Mouse (Mus musculus) heart, adult 2 months (tissue): ENCODE results near the gene E2f1.

ENCODE experiments used
- CTCF ChIP-seq: fragments of 200-600 bp; IDR thresholded peaks from 2 replicates; pipeline ENCODE4 v1.8.1; 2022; ENCODE audit warnings: antibody characterized with exemption, mild to moderate bottlenecking, moderate library complexity
- POLR2A ChIP-seq: fragments of 200-500 bp; IDR thresholded peaks from 2 replicates; pipeline ENCODE4 v1.6.1; 2011; ENCODE audit warnings: mild to moderate bottlenecking, low read depth, low read length, control low read depth; ENCODE audit not compliant: insufficient read depth

GRCm38 (mm10) chr2:154601324-154601723, 31.6 kb upstream of the E2f1 start:
- TF ChIP-seq POLR2A: no peak
- no peak for TF ChIP-seq CTCF
